Mouse (Mus musculus) left cerebral cortex, adult 6 months (tissue): Measurements from ENCODE around the gene Bend7. TPM values are rescaled to one million over a fixed set of nuclear protein-coding genes. Genes with fewer than 3 reads are reported as not detected.

Source experiments
- long read RNA-seq, 2 experiments: library from polyadenylated mRNA; unstranded; transcript quantifications; one replicate each; pipeline ENCODE4 v2.0.0; 2019 to 2020
- polyA plus RNA-seq: library from polyadenylated mRNA; unstranded; fragments of <200 nt; fragmentation: Nextera tagmentation; gene quantifications from 2 replicates; pipeline ENCODE4 v1.2.3, GENCODE M21; 2021

Bend7 gene
- 0.65 and 1.7 TPM in 2 replicates for polyA plus RNA-seq
- long read RNA-seq, experiment 1, partial matches to known transcripts, result 3 of 6 reads
- long read RNA-seq, experiment 1, other reads (novel, unspliced or antisense), result 1 of 6 reads
- long read RNA-seq, experiment 2, partial matches to known transcripts, result 1 of 2 reads
- long read RNA-seq, experiment 2, other reads (novel, unspliced or antisense), result 0 of 2 reads

DNA sequence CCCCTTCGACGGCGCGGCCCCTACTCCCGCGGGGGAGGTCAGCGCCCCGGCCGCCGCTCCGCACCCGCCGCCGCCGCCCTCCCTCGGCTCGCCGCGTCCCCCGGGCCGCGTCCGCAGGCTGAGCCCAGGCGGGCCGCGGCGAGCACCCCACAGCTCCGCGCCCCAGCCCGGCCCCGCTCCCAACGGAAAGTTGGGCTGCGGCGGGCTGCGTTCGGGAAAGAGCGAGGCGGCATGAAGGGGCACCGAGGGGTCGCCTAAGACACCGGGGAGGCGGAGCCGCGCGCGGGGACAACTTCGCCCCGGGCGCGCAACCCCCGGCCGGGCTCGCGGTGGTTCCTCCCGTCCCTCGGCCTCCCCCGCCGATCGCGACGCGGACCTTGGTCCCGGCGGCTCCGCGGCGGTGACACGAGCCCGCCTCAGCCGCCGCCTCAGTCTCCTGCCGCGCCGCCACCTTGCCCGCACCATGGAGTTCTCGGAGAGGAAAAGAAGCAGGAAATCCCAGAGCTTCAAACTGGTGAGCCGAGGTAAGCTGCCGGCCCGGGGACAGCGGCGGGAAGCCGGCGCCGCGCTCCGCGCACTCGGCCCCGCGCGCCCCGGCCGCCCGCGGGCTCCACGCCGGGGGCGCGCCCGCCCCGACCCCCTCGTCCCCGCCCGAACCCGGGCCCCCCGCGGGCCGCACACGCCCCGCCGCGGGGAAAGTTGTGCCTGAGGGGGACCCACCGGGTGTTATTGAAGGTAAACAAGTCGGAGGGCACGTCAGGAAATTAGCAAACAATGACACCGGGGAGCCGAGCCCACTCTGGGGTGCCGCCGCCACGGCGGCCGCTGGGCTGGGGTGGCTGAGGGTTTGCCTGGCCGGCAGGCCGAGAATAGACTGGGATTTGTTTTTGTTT lies at the start of gene Bend7:
Gene Bend7 (plus strand): TSS at position 63 of the 893 bp plus-strand sequence.

Other genes starting within 250 kb of the Bend7 start
- gene Prpf18, start 65.7 kb upstream of the Bend7 start, polyA plus RNA-seq, result 42.3 and 43.0 TPM in 2 replicates
- gene Sephs1, start 163.7 kb downstream of the Bend7 start, polyA plus RNA-seq, result 7.6 and 9.1 TPM in 2 replicates
- 189 and 196 TPM in 2 replicates for gene Phyh, start 201.2 kb downstream of the Bend7 start, polyA plus RNA-seq